Mouse (Mus musculus): ENCODE results near the gene Astl. TPM values are rescaled to one million over a fixed set of nuclear protein-coding genes. Genes with fewer than 3 reads are reported as not detected.

Gene Astl
- polyA plus RNA-seq, 1 experiment = not detected

DNA sequence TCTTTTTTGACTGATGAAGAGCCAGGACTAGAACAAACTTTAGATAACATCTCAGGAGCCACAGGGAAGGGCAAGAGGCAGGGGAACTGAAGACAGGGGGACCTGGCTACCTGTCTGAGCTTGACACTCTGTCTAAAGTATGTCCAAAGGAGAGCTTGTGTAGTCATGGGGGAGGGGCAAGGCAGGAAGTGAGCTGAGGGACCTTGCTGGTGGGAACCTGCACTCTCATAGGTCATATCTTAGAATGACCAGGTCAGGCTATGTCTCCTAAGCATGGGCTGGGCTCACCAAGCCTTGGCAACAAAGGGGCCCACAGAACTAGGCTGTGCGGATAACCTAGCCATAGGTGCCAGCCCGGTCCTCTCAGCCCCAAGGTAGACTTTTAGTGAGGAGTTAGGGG is 33.6 kb downstream of the Astl start:
- no peak for TF ChIP-seq GATA1 (IDR thresholded peaks at IDR 0.05; ENCODE audit: low read length)

DNA sequence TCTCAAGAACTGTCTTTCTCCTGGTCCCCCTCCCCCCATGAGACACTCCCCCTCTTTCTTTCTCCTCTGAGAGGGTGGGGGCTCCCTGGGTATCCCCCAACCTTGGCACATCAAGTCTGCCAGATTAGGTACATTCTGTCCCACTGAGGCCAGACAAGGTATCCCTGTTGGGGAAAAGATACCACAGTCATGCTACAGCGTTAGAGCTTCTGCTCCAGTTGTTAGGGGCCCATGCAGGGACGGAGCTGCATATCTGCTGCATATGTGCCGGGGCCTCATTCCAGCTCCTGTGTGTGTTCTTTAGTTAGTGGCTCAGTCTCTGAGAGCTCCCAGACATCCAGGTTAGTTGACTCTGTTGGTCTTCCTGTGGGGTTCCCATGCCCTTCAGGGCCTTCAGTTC is 35.7 kb downstream of the Astl start:
- TF ChIP-seq GATA1 (IDR thresholded peaks at IDR 0.05; ENCODE audit: low read length) = no peak

DNA sequence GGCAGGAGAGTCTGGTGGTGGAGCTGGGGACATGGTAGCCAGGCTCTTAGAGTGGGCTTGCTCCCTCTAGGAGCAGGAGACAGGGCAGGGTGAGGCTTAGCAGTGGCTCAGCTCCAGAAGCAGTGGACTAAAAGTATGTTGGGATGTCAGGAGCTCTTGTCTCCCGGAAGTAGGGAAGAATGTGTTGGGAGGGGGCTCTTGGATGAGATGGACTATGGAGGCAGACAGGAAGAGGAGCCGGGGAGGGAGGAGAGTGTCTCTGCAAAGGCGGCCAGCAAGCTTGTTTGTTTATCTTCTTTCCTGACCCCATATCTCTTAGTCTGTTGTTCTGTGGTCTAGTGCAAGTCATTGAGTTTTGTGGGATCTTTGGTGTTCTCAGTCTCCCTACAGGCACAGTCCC is 36.6 kb downstream of the Astl start:
- no peak for TF ChIP-seq GATA1 (IDR thresholded peaks at IDR 0.05; ENCODE audit: low read length)

DNA sequence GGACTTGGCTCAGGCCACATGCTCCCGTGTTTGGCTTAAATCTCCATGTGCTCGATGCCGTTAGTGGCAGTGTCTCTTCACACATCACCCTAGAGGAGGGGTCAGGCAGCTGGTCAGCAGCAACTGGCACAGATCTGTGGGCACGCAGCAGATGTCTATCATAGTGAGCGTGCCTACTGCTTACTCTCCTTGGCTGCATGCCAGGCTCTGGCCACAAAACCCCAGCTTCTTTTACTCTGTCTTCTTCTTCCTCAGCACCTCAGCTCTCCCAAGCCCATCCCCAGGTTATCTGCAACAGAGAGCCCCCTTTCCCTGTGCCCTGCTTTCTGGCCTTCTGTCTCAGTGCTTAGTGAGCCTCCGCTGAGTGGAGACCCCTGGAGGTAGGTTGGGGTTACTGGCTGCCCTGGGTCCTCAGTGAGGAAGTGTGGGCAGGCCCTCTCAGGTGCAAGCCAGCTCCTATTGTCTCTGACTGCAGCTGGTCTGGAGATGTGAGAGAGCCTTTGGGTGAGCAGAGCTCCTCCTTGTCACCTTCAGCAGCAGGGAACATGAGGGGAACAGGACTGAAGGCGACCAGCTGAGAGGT is 37.4 kb downstream of the Astl start:
- TF ChIP-seq GATA1 (IDR thresholded peaks at IDR 0.05; ENCODE audit: low read length) = no peak

DNA sequence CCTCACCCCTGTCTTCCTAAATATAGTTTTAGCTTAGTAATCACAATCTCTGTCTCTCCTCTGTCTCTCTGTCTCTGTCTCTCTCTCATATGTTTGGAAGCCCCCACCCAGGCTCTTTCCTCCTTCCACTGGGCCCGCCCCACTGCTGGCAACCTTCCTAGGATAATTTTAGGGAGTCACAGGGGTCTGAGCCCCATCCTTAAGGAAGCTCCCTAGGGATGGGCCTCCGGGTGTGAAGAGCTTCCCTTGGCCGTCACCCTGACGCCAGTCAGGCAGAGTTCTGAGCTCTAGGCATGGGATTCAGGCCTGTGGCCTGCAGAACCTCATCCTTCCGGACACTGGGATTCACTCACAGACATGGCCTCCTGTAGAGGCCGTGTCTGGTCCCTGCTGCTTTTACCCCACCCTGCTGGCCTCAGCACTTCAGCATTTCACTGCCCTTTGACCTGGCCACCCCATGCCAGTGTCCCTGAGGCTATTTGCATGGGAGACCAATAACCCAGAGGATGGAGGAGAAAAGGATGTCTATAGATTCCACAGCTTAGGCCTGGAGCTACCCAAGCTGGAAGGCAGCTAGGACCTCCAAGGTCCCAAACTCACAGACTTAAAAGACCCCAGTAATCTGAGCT is 38.1 kb downstream of the Astl start:
- TF ChIP-seq GATA1 (IDR thresholded peaks at IDR 0.05; ENCODE audit: low read length) = no peak

DNA sequence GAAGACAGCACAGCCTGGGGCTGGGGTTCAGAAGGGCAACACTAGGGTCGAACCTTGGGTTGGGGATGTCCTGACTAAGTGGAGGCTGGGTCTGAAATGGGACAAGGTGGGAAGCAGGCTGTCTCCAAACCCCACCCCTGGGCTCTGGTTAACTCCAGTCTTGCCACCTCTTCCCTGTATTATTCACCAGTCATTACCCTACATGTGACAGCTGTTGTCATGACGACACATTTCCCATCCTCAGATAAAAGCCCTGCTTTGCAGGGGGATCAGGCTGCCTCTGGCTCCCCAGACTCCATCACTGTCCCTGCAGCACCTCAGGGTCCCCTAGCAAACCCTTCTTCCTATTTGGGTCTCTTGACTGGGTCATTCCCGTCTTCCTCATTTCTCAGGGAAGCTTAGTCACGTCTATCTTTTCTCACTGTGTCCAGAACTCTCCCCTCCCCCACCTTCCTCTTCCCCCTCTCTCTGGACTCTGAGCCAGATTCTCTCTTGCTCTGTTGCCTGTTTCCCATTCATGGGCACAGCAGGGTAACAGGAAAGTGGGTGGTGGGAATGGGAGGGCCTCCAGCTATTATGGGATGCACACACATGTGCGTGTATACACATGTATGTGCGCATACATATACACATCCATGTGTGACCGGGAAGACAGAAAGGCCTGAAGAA is 39.6 kb downstream of the Astl start:
- no peak for TF ChIP-seq GATA1 (IDR thresholded peaks at IDR 0.05; ENCODE audit: low read length)

DNA sequence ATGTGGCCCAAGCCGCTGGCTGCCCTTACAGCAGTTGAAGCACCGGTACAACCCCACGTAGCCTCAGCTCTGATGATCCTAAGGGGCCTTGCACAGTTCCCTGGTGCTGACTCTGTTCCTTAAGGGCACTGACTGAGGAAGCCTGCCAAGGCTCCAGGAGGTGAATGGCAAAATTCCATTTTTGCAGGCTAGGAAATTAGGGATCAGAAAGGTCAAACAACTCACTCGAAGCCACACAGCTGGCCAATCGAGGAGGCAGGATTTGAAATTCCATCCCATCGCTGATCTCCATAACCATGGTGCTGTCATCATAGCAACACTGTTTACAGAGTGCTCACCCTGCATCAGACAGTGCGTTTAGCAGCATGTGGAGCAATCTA is 40.2 kb downstream of the Astl start:
- TF ChIP-seq GATA1 (IDR thresholded peaks at IDR 0.05; ENCODE audit: low read length) = no peak

DNA sequence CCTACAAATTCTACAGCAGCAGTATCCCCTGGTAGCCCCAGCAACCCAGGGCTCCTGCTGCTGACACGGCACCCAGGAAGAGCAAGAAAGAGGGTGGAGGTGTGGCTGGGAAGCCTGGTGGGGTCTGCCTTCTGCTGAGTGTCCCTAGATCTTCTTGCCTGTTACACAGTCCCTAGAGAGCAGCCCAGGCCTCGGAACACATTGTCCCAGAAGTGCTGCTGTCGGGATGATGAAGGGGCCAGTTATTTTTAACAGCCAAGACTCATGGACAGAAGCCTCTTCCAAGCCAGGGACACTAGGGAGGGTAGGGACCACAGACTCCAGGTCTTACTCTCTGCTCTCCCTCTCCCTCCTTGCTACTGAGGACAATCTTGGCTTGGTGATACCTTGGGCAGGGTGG is 40.8 kb downstream of the Astl start:
- TF ChIP-seq GATA1 (IDR thresholded peaks at IDR 0.05; ENCODE audit: low read length) = no peak

DNA sequence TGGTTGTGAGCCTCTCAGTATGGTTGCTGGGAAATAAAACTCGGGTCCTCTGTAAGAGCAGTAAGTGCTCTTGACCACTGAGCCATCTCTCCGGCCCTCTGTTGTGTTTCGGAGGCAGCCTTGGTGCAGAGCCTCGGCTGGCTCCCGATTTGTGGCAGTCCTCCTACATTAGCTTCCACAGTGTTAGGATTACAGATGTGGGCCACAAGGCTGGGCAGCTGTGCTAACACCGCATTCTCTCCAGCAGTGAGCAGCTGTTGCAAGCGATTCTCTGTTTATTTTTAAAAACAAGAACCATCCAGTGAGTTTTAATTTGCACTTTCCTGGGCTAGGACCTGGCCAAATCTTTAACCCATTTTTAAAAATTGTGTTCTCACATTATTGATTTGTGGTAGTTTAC is 45.4 kb downstream of the Astl start:
- no peak for TF ChIP-seq GATA1 (IDR thresholded peaks at IDR 0.05; ENCODE audit: low read length)

DNA sequence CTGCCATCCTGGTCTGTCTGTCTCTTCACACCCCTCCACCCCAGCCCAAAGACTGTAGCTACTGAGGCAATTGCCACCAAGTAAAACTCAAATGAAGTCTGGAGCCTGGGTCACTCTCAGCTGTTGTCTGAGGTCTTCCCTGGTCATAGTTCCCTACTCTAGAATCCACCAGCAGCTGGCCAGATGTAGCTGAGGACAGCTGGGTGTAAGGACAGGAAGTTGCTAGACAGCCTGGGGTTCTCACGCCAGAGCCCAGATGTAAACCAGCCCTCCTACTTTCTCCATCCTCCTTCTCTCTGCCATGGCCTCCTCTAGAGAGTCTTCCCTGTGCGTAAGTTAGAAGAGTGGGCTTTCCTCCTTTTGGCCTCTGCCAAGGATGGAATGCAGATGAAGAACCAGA is 49.1 kb downstream of the Astl start:
- no peak for TF ChIP-seq GATA1 (IDR thresholded peaks at IDR 0.05; ENCODE audit: low read length)

DNA sequence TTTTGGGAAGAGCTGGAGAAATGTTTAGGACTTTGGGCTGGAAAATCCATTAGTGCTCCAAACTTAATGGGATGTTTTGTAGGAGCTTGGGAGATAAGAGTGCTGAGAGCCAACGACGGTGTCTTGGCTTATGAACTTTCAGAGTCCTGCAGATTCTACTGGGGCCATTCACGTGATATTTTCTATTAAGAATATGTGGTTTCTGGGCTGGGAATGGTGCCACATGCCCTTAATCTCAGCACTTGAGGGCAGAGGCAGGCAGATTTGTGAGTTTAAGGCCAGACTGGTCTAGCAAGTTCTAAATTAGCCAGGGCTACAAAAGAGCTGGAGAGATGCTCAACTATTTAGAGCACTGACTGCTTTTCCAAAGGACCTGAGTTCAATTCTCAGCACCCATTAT is 51.9 kb downstream of the Astl start:
- no peak for TF ChIP-seq GATA1 (IDR thresholded peaks at IDR 0.05; ENCODE audit: low read length)

DNA sequence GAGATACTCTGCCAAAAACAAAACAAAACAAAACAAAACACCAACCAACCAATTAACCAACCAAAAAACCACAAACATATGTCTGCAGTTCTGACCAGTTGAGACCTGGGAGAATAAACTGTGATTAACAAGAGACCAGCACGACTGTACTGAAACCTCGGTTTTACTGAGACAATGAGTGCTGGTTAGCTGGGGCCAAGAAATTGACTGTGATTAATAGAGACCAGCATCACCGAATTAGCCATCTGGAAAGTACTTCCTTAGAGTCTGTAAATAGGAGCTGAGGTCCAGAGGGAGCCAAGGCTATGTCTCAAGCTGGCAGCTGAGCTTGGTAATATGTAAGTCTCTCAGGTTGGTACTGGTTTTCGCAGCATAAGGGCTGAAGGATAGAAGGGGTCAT is 52.4 kb downstream of the Astl start:
- TF ChIP-seq GATA1 (IDR thresholded peaks at IDR 0.05; ENCODE audit: low read length) = no peak

DNA sequence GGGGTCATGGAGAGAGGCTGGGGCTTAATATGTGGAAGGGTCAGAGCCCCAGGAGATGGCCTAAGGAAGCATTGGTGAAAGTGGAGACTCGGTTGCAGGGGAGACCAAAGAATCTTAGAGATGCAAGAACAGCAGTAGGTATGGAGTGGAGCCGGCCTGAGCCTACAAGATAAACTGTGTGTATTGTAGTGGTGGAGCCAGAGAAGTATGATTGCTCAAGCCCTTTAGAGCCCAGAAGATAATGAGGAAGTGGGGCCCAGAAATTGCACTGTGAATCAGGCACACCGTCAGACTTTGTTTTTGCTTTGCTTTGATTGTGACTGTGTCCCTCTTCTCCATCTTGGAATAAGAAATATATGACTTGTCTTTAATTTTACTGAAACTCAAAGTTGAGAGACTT is 52.9 kb downstream of the Astl start:
- no peak for TF ChIP-seq GATA1 (IDR thresholded peaks at IDR 0.05; ENCODE audit: low read length)

DNA sequence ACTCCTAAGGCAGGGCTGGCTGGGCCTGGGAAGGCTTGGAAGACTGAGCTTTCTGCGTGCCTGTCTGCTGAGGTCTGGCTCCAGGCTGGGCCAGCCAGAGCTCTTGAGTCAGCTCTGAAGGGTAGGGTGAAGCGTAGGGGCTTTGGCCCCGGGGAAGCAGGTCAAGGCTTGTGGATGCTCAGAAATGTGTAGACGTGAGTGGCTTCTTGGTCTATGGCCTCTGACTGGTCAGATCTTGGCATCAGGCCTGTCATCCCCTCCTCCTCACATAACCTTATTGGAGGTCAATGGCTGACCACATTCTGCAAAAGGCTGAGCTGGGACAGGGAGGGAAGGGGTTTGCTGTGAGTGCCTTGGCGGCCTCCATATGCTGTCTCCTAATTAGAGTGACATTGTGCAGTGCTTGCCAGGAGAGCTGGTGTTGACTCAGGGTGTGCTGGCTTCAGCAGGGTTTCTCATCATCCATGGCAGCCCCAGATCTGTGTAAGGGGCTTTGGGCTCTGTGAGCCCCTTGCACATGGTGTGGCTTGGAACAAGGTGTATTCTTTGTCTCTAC is 56.2 kb downstream of the Astl start:
- TF ChIP-seq GATA1 (IDR thresholded peaks at IDR 0.05; ENCODE audit: low read length) = no peak

DNA sequence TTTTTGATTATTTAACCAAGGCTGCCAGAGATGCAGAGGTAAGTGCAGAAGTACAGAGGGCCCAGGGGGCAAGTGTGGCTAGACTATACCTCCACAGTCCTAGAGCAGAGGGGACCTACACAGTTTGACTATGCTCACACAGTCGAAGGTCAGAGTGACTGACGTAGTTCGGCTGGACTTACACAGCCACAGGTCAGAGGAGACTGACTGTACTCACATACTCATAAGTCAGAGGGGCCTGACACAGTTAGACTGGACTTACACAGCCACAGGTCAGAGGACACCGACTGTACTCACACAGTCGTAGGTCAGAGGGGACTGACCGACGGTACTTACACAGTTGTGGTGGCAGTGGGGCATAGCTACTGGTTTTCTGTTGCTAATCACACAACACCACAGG is 60.3 kb downstream of the Astl start:
- TF ChIP-seq GATA1 (IDR thresholded peaks at IDR 0.05; ENCODE audit: low read length) = no peak

Other genes starting within 250 kb of the Astl start
- gene Ncaph, start 204.7 kb upstream of the Astl start, polyA plus RNA-seq (2012) = 11.4 and 17.9 TPM in 2 replicates
- 6.2 and 6.4 TPM in 2 replicates for gene Itpripl1, start 195.2 kb upstream of the Astl start, polyA plus RNA-seq (2012)
- 0.03 and 0.09 TPM in 2 replicates for gene 1810024B03Rik, start 130.4 kb upstream of the Astl start, polyA plus RNA-seq (2012)
- gene Snrnp200, start 130.3 kb upstream of the Astl start, polyA plus RNA-seq (2012) = 19.7 and 31.8 TPM in 2 replicates
- 21.5 and 21.8 TPM in 2 replicates for gene Ciao1, start 90.8 kb upstream of the Astl start, polyA plus RNA-seq (2012)
- gene Tmem127, start 90.7 kb upstream of the Astl start, polyA plus RNA-seq (2012) = 26.4 and 30.3 TPM in 2 replicates
- 47.0 and 51.8 TPM in 2 replicates for gene Stard7, start 68.4 kb upstream of the Astl start, polyA plus RNA-seq (2012)
- gene Dusp2, start 2.5 kb upstream of the Astl start, polyA plus RNA-seq (2012) = 0.03 TPM in 1 of 2 replicates, not detected in the other
- not detected in 2 replicates for gene Adra2b, start 24.6 kb downstream of the Astl start, polyA plus RNA-seq (2012)
- not detected in 2 replicates for gene Gpat2, start 86.6 kb downstream of the Astl start, polyA plus RNA-seq (2012)
- gene Fahd2a, start 105.9 kb downstream of the Astl start, polyA plus RNA-seq (2012) = 24.6 and 29.6 TPM in 2 replicates
- gene Kcnip3, start 183.5 kb downstream of the Astl start, polyA plus RNA-seq (2012) = not detected in 2 replicates
- gene Prom2, start 202.8 kb downstream of the Astl start, polyA plus RNA-seq (2012) = not detected in 2 replicates
- 0.14 and 0.16 TPM in 2 replicates for gene Zfp661, start 248.5 kb downstream of the Astl start, polyA plus RNA-seq (2012)
- 228 and 229 TPM in 2 replicates for gene Mrps5, start 248.6 kb downstream of the Astl start, polyA plus RNA-seq (2012)